Mouse (Mus musculus) layer of hippocampus, adult 8-10 months (tissue): ENCODE results near the gene Gm867. TPM values are rescaled to one million over a fixed set of nuclear protein-coding genes. Genes with fewer than 3 reads are reported as not detected.

ENCODE experiments used
- DNase-seq, 2 experiments: peaks; one replicate each; pipeline ENCODE4 v3.0.0; 2022; ENCODE audit warnings: low spot score in 2 of 2
- total RNA-seq, 4 experiments: library from RNA; stranded (reverse); gene quantifications; 2 replicates each; pipeline ENCODE4 v1.2.4; 2022

Gm867 gene
- total RNA-seq, 4 experiments from 2014 or later = 0.51 to 0.70 TPM; not detected in 2

- DNase-seq = peak in 1 of 2 experiments; percentile 74
Measured at GRCm38 (mm10) chr10:75897373-75897772, 43.1 kb downstream of the Gm867 start.

DNA sequence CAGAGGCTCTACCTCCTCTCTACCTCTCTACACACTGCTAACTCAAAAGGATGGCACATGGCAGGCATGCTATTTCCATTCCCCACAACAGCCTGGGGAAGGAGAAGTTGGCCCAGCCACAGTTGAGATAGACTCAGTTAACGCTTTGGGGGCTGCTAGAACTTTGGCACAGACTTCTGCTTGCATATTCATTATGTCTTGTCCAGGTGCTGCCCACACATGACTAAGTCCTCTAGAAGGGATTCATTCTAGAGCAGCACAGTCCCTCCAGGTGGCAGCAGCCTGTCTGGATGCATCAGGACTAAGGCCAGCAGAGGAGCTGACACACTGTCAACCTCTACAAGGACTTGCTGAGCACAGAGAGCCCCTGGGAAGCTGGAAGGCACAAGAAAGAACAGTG, 44.3 kb downstream of the Gm867 start:
- peak in 1 of 2 experiments; percentile 37 for DNase-seq

DNA sequence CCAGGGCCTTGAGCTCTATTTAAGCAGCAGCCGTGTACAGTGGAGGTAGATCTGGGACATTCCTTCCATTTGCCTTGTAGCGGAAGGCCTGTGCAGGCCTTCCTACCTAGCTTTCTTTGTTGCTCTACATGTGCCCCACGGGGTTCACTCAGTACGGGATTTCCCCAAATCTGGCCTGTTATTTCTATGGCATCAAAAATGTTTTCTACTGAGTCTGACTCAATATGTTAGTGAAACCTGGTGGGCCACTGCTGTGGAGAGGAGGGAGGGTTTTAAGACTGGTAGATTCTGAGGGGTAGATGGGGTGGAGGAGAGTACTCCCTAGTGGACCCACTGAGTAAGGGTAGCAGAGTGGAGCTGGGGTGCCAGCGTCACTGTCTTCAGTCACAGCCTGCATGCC, 44.7 kb downstream of the Gm867 start:
- no peak for DNase-seq

DNA sequence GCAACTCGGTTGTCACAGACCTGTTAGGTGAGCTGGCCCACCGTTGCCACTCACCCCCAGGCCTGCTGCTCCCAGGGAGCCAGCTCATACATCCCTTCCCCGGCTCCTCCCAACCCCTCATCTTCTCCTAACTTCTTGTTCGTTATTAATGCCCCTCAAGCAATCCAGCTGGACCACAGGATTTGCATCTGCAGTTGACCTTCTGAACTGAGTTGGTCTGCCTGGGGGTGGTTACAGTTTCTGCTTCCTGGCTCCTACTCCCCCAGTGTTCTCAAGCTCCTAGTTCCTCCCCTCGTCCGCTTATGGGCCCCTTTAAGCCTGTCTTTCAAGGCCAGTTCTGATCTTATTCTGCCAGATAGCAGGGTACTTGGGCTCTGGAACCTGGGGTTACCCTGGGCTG, 45.9 kb downstream of the Gm867 start:
- no peak for DNase-seq

- DNase-seq = peak; percentile 97 to 98
Measured at GRCm38 (mm10) chr10:75893089-75893750, 47.3 kb downstream of the Gm867 start, which contains the start of gene Derl3. Gene Derl3 (plus strand): TSS chr10:75893413.

DNA sequence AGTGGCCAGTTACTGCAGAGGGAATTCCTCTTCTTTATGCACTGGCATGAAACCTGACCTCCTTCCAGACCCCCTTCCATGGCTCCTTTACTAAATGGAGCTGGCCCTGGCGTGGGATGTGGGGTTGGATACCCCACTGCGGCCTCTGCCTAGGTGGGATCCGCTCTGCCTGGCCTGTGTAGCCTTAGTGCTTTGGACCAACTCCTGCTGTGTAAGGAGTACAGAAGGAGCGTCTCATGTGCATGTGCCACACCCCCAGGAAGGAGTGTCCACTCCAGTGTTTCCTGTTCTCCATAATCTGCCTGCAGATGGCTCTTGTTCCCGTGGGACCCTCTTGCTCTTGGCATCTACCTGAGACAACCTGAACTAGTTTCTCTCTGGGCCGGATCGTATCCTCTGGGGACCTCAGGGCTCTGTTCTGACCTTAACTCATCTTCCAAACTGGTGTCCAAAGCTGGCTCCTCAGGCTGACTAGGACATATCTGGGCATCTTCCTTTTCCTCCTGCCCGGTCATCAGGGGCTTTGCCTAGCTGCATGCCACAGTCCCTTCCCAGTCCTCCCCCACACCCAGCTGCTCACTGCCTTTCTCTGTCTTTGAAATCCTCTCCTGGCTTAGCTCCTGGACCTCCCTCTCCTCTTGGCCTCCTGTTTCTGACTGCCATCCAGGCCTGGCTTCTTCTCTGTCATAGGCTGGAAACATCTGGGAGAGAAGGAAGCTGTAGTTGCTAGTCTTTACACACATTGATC, 50.9 kb downstream of the Gm867 start:
- DNase-seq = no peak

Other genes starting within 250 kb of the Gm867 start
- gene Cabin1, start 176.3 kb downstream of the Gm867 start, total RNA-seq = 10 to 100 TPM; 64.2 to 89.7 (median 67.1) TPM
- gene Ddt, start 167.3 kb downstream of the Gm867 start, total RNA-seq = 10 to 100 TPM; 39.9 to 46.0 (median 44.1) TPM
- gene Gm20441, start 159.7 kb downstream of the Gm867 start, total RNA-seq = not detected
- gene Gstt3, start 159.3 kb downstream of the Gm867 start, total RNA-seq = 1 to 10 TPM; 2.0 to 7.7 (median 4.3) TPM
- gene Gstt1, start 142.1 kb downstream of the Gm867 start, total RNA-seq = 10 to 100 TPM; 10.0 to 15.8 (median 12.8) TPM
- under 1 TPM in 1 of 4 experiments, not detected in 3; 0.35 TPM for gene Gstt4, start 118.1 kb downstream of the Gm867 start, total RNA-seq
- 1 to 10 TPM; 5.1 to 6.8 (median 5.7) TPM for gene Gstt2, start 103.2 kb downstream of the Gm867 start, total RNA-seq
- gene Mif, start 80.4 kb downstream of the Gm867 start, total RNA-seq = 100 to 1,000 TPM; 442 to 478 (median 462) TPM
- gene Derl3, start 47.3 kb downstream of the Gm867 start, total RNA-seq = 1 to 10 TPM; 1.3 to 6.8 (median 4.4) TPM
- 10 to 100 TPM; 80.7 to 83.2 (median 82.5) TPM for gene Smarcb1, start 19.1 kb downstream of the Gm867 start, total RNA-seq
- gene Chchd10, start 7.5 kb downstream of the Gm867 start, total RNA-seq = 100 to 1,000 TPM; 299 to 345 (median 314) TPM
- 1 to 10 TPM; 1.7 to 2.6 (median 1.8) TPM for gene Mmp11, start 4.2 kb downstream of the Gm867 start, total RNA-seq
- gene Vpreb3, start 2.4 kb upstream of the Gm867 start, total RNA-seq = not detected
- gene Gm5134, start 13.8 kb upstream of the Gm867 start, total RNA-seq = under 1 TPM in 2 of 4 experiments, not detected in 2; 0.17 to 0.20 TPM
- gene Zfp280b, start 92.0 kb upstream of the Gm867 start, total RNA-seq = 10 to 100 TPM; 13.3 to 18.0 (median 16.6) TPM
- not detected for gene Slc5a4b, start 170.3 kb upstream of the Gm867 start, total RNA-seq
- gene Slc5a4a, start 206.8 kb upstream of the Gm867 start, total RNA-seq = not detected